Mouse (Mus musculus): ENCODE data around the gene Stk11ip. TPM values are rescaled to one million over a fixed set of nuclear protein-coding genes. Genes with fewer than 3 reads are reported as not detected.

The Stk11ip gene
- polyA plus RNA-seq, 1 experiment from 2014 or later: 11.8 TPM

DNA sequence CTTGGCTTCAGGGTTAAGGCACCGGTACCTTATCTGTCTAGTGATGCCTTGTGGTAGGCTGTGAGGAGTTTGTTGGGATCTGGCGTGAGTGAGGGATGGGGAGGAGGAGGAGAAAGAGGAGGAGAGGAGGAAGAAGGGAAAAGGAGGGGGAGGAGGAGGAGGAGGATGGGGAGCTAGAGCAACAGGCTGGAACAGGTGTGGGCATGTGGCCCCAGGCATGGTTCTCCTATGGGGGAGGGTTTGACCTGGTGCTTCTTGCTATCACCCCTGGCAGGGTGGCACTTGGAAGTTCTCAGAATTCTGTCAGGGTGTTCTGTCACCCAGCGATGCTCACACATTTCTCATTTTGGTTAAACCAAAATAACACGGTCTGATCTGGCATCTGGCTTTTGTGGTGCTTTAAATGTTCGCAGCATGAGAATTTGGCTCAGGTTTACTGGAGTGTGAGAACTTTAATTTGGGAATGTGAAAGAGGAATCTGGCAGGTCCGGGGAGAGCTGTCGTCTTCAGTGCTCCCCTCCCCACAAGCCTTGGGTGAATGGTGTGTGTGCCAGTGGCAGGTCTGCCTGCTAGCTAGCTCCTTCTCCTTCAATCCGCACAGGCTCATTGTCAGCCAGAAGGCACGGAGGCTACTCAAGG, 34.9 kb downstream of the Stk11ip start:
- Histone ChIP-seq H3K9me3 (ENCODE audit: control insufficient read depth, low read length) (no peaks in the 10 kb centered on the region), H3K36me3 (ENCODE audit: control insufficient read depth, insufficient read depth, low read length) (peaks cover 74% of the 10 kb centered on the region), H3K27ac (replicated peaks in 1 of 2; ENCODE audit: control insufficient read depth in 1 of 2, insufficient read depth in 1 of 2, low read depth in 2 of 2, low read length in 2 of 2) (no peak overlapping the region), H3K4me1 (ENCODE audit: control insufficient read depth in 2 of 2, insufficient read depth in 2 of 2, low read length in 2 of 2) (peaks cover 12 to 27% of the 10 kb centered on the region in 2 experiments), H3K4me2 (ENCODE audit: low read length) (no peak overlapping the region), H3K9ac (ENCODE audit: low read length) (no peak overlapping the region), H3K4me3 (ENCODE audit: control insufficient read depth in 1 of 2, insufficient read depth in 1 of 2, low read depth in 1 of 2, low read length in 2 of 2) (no peak overlapping the region), H3K27me3 (ENCODE audit: control insufficient read depth, insufficient read depth, low read length) (0 out of 2 replicates have a peak, but pooled peaks cover 3% of the 10 kb centered on the region)
- no peak for ATAC-seq (ENCODE audit: insufficient number of reproducible peaks, insufficient read depth, low FRiP score, low read depth)
- 58% methylated on average over 9 of the region's 9 CpGs for WGBS

DNA sequence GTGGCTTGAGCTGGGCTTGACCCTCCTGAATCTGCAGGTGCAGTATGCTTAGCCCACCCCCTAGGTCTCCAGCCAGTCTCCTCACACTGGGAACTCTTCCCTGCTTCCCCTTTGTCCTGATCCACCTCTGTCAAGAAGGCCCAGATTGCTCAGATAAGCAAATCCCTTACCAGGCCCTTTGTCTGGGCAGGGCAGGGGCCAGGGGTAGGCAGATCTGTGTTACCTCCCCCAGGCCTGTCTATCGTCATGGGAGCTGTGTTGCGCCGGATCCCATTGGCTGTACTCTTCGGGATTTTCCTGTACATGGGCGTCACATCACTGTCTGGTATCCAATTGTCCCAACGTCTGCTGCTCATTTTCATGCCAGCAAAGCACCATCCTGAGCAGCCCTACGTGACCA, 35.7 kb downstream of the Stk11ip start:
- Histone ChIP-seq H3K4me3 (ENCODE audit: control insufficient read depth in 1 of 2, insufficient read depth in 1 of 2, low read depth in 1 of 2, low read length in 2 of 2) (no peak overlapping the region), H3K9me3 (ENCODE audit: control insufficient read depth, low read length) (no peaks in the 10 kb centered on the region), H3K36me3 (ENCODE audit: control insufficient read depth, insufficient read depth, low read length) (peaks cover 66% of the 10 kb centered on the region), H3K27ac (replicated peaks in 1 of 2; ENCODE audit: control insufficient read depth in 1 of 2, insufficient read depth in 1 of 2, low read depth in 2 of 2, low read length in 2 of 2) (no peak overlapping the region), H3K4me1 (ENCODE audit: control insufficient read depth in 2 of 2, insufficient read depth in 2 of 2, low read length in 2 of 2) (peaks cover 16 to 35% of the 10 kb centered on the region in 2 experiments), H3K27me3 (ENCODE audit: control insufficient read depth, insufficient read depth, low read length) (0 out of 2 replicates have a peak, but pooled peaks cover 3% of the 10 kb centered on the region), H3K9ac (ENCODE audit: low read length) (no peak overlapping the region), H3K4me2 (ENCODE audit: low read length) (no peak overlapping the region)
- WGBS: 90% methylated on average over 7 of the region's 7 CpGs
- no peak for ATAC-seq (ENCODE audit: insufficient number of reproducible peaks, insufficient read depth, low FRiP score, low read depth)

DNA sequence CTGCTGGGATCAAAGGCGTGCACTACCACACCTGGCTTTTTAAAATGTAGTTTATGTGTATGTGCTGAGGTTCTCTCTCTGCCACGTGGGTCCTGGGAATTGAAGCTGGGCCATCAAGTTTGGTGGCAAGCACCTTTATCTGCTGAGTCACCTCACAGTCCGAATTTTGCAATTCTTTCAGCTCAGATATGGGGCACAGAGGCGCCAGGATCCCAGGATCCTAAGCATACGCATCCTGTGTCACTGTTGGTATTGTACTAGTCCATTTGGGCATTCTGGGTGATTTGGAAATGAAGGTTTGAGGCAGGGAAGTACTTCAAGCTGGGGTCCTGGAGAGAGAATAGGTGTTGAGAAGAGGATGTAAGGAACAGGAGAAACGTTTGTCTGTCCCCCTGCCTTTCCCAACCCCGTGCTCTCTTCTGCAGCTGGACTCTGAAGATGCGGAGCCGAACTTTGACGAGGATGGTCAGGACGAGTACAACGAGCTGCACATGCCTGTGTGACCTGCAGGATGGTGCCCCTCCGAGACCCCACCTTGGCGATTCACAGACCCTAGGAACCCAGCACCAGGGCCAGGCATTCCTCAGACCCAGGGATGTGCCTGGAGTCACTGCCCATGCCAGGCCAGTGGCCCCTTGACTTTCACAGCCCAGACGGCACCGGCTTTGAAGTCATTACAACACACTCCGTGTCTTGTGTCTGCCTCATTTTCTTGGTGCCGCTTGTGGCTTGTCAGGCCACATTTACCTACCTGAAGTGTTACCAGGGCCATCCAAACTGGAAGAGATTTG, 37.3 kb downstream of the Stk11ip start:
- peak overlapping the region; percentile 51; the same call in 1 of the 2 replicates for H3K9ac ChIP-seq (ENCODE audit: low read length)
- peak overlapping the region; percentile 68 to 90 for H3K27ac ChIP-seq (replicated peaks in 1 of 2; ENCODE audit: control insufficient read depth in 1 of 2, insufficient read depth in 1 of 2, low read depth in 2 of 2, low read length in 2 of 2)
- peaks cover 51% of the 10 kb centered on the region for H3K36me3 ChIP-seq (ENCODE audit: control insufficient read depth, insufficient read depth, low read length)
- peak overlapping the region; percentile 54 for H3K4me2 ChIP-seq (ENCODE audit: low read length)
- peaks cover 3% of the 10 kb centered on the region; the same call in 1 of the 2 replicates for H3K27me3 ChIP-seq (ENCODE audit: control insufficient read depth, insufficient read depth, low read length)
- ATAC-seq (ENCODE audit: insufficient number of reproducible peaks, insufficient read depth, low FRiP score, low read depth): no peak
- 77% methylated on average over 18 of the region's 18 CpGs for WGBS
- no peak overlapping the region for H3K4me3 ChIP-seq (ENCODE audit: control insufficient read depth in 1 of 2, insufficient read depth in 1 of 2, low read depth in 1 of 2, low read length in 2 of 2)
- H3K9me3 ChIP-seq (ENCODE audit: control insufficient read depth, low read length): peaks cover 6% of the 10 kb centered on the region; the same call in 1 of the 2 replicates
- H3K4me1 ChIP-seq (ENCODE audit: control insufficient read depth in 2 of 2, insufficient read depth in 2 of 2, low read length in 2 of 2): peaks cover 16 to 38% of the 10 kb centered on the region in 2 experiments

DNA sequence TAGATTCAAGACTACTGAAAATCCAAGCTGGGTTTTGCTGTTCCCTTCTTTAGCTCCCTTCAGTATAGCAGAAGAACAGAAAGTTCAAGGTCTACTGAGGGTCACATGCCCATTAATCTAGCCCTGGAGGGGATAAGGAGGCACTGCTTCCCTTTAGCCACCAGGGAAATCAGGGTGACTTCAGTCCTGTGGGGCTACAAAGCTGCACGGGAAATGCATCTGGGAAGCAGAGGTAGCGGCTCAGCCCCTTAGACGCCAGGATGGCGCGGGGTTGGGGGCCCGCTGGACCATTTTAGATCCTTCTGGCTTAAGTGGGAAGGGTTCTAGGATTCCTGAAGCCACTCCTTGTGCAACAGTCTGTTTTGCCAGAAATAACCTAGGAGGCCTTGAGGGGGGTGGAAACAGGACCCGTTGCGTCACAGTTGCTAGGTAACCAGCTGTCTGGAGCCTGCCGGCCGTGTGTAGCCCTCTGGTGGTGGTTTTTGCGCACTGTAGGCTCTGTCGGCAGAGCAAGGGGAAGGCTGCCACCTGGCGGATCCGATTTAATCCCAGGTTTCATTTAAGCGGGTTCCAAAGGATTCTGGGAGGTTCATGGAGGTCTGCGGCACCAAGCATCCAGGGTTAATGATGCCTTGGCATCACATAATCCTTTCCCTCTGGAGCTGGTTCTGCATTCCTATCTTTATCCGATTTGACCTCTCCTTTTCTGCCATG, 38.0 kb downstream of the Stk11ip start:
- peak overlapping the region; percentile 51 for H3K9ac ChIP-seq (ENCODE audit: low read length)
- ATAC-seq (ENCODE audit: insufficient number of reproducible peaks, insufficient read depth, low FRiP score, low read depth): peak; percentile 88
- peaks cover 6% of the 10 kb centered on the region; the same call in 1 of the 2 replicates for H3K9me3 ChIP-seq (ENCODE audit: control insufficient read depth, low read length)
- H3K27ac ChIP-seq (replicated peaks in 1 of 2; ENCODE audit: control insufficient read depth in 1 of 2, insufficient read depth in 1 of 2, low read depth in 2 of 2, low read length in 2 of 2): peak overlapping the region; percentile 68 to 90
- WGBS: 2% methylated on average over 17 of the region's 17 CpGs
- no peak overlapping the region for H3K4me3 ChIP-seq (ENCODE audit: control insufficient read depth in 1 of 2, insufficient read depth in 1 of 2, low read depth in 1 of 2, low read length in 2 of 2)
- peak overlapping the region; percentile 54 for H3K4me2 ChIP-seq (ENCODE audit: low read length)
- H3K36me3 ChIP-seq (ENCODE audit: control insufficient read depth, insufficient read depth, low read length): peaks cover 43% of the 10 kb centered on the region
- H3K4me1 ChIP-seq (ENCODE audit: control insufficient read depth in 2 of 2, insufficient read depth in 2 of 2, low read length in 2 of 2): peaks cover 16 to 38% of the 10 kb centered on the region in 2 experiments
- H3K27me3 ChIP-seq (ENCODE audit: control insufficient read depth, insufficient read depth, low read length): peaks cover 3% of the 10 kb centered on the region

DNA sequence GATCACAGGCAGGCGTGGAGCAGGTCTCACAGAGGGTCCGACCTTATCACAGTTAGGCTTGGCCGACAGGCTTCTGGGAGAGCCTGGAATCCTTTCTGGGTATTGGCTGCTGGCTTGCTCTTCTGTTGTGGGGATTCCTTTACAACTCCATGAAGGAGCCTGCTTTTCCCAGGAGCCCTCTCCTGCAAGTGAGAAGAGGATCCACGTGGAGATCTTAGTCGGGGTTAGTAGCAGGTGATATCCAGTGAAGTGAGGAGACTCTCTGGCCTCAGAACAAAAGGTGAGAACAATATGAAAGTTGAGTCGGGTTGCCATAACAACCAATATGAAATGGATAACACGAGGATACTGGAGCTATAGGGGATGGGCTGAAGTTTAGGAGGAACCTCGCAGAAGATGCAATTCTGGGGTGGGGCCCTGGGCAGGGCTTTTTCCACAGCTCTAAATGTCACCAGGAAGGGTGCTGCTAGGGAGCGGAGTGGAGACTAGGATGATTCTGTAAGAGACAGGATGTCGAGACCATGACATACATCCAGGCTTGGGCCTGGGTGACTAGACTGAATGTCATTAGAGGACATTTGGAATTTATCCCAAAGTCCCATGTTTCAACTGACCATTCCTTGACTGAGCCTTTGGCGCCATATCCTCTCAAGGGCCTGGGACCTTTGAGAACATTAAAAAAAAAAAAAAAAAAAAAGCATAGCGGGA, 39.0 kb downstream of the Stk11ip start:
- 69% methylated on average over 12 of the region's 12 CpGs for WGBS
- Histone ChIP-seq H3K9me3 (ENCODE audit: control insufficient read depth, low read length) (peaks cover 6% of the 10 kb centered on the region; the same call in 1 of the 2 replicates), H3K4me1 (ENCODE audit: control insufficient read depth in 2 of 2, insufficient read depth in 2 of 2, low read length in 2 of 2) (peaks cover 16 to 38% of the 10 kb centered on the region in 2 experiments), H3K27me3 (ENCODE audit: control insufficient read depth, insufficient read depth, low read length) (peaks cover 3% of the 10 kb centered on the region), H3K4me2 (ENCODE audit: low read length) (no peak overlapping the region), H3K9ac (ENCODE audit: low read length) (peak overlapping the region; percentile 26; the same call in 1 of the 2 replicates), H3K4me3 (ENCODE audit: control insufficient read depth in 1 of 2, insufficient read depth in 1 of 2, low read depth in 1 of 2, low read length in 2 of 2) (no peak overlapping the region), H3K27ac (replicated peaks in 1 of 2; ENCODE audit: control insufficient read depth in 1 of 2, insufficient read depth in 1 of 2, low read depth in 2 of 2, low read length in 2 of 2) (peak overlapping the region in 1 of 2 experiments; percentile 30; a peak in 2 of 4 replicates), H3K36me3 (ENCODE audit: control insufficient read depth, insufficient read depth, low read length) (peaks cover 33% of the 10 kb centered on the region)
- no peak for ATAC-seq (ENCODE audit: insufficient number of reproducible peaks, insufficient read depth, low FRiP score, low read depth)

DNA sequence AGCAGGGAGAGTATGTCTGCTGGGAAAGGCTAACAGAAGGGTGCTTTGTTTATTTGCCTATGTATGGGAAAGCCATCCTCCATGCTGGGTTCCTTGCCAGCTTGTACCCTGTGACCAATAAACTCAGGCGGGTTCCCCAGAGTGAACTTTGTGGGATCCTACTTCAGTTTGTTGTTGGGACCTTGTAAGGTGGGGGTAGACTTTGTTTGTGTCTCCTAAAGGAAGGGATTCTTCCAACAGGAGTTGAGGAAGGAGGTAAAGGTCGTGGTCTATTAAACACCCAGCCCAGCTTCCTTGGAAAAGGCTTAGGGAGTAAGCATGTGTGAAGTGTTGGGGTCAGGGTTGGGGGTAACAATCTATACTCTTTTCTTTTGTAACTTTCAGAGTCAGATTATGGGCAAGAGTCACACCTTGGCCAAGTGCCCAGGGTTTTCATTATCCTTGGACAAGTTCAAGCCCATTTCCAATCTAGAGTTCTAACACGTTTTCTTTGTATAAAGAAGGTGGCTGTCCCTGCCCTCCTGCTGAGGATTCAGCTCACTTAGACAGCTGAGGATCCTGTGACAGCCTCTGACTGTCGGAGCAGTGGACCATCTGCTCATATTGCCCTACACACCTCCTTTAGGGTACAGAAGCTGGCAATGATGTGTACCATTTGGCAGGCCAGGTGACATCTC, 40.0 kb downstream of the Stk11ip start:
- no peak overlapping the region for H3K4me2 ChIP-seq (ENCODE audit: low read length)
- peak overlapping the region; percentile 35 to 61; a peak in 3 of 4 replicates for H3K27ac ChIP-seq (replicated peaks in 1 of 2; ENCODE audit: control insufficient read depth in 1 of 2, insufficient read depth in 1 of 2, low read depth in 2 of 2, low read length in 2 of 2)

More for the DNA sequence above, 40.0 kb downstream of the Stk11ip start:
- peaks cover 3% of the 10 kb centered on the region for H3K27me3 ChIP-seq (ENCODE audit: control insufficient read depth, insufficient read depth, low read length)
- no peak for ATAC-seq (ENCODE audit: insufficient number of reproducible peaks, insufficient read depth, low FRiP score, low read depth)
- WGBS: 40% methylated on average over 4 of the region's 4 CpGs
- peaks cover 21 to 46% of the 10 kb centered on the region in 2 experiments for H3K4me1 ChIP-seq (ENCODE audit: control insufficient read depth in 2 of 2, insufficient read depth in 2 of 2, low read length in 2 of 2)
- H3K9ac ChIP-seq (ENCODE audit: low read length): no peak overlapping the region; the same call in 1 of the 2 replicates
- H3K4me3 ChIP-seq (ENCODE audit: control insufficient read depth in 1 of 2, insufficient read depth in 1 of 2, low read depth in 1 of 2, low read length in 2 of 2): no peak overlapping the region
- peaks cover 24% of the 10 kb centered on the region for H3K36me3 ChIP-seq (ENCODE audit: control insufficient read depth, insufficient read depth, low read length)
- H3K9me3 ChIP-seq (ENCODE audit: control insufficient read depth, low read length): peaks cover 6% of the 10 kb centered on the region; the same call in 1 of the 2 replicates

Measured in heart, embryonic 14.5 days (tissue).